Mouse (Mus musculus): Measurements from ENCODE around the gene Vamp9. TPM values are rescaled to one million over a fixed set of nuclear protein-coding genes. Genes with fewer than 3 reads are reported as not detected.

Gene Vamp9
- polyA plus RNA-seq, 1 experiment from 2014 or later: not detected

DNA sequence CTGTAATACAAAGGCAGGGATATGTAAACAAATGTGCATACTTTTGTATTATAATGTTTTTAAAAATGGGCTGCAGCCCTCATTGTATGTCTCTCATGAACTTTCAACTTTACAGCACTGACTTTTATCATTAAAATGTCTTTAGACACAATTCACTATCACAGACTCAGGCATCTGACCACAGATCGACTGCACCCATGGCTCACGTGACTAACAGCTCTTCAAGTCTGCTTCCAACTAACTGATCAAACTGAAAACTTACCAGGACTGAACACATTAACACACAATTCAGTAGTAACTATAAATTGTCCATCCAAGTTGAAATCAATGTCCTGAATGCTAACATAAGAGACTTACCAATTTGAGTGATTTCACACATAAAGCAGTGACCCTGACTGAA is 53.9 kb downstream of the Vamp9 start:
- ATAC-seq (ENCODE audit: low FRiP score) (no peak), DNase-seq (ENCODE audit: low spot score, missing footprints) (no peak)
- 93% methylated on average over 2 of the region's 2 CpGs for WGBS
- Histone ChIP-seq H3K9ac (ENCODE audit: low read length) (no peak overlapping the region), H3K9me3 (ENCODE audit: control insufficient read depth, low read length) (no peaks in the 10 kb centered on the region), H3K4me3 (ENCODE audit: low read depth, low read length) (no peak overlapping the region), H3K27me3 (ENCODE audit: control insufficient read depth, insufficient read depth, low read length) (no peaks in the 10 kb centered on the region), H3K36me3 (ENCODE audit: control insufficient read depth, insufficient read depth, low read length) (peaks cover 15% of the 10 kb centered on the region), H3K4me1 (ENCODE audit: control insufficient read depth, insufficient read depth, low read length) (no peaks in the 10 kb centered on the region), H3K4me2 (no peak overlapping the region), H3K27ac (ENCODE audit: low read depth, low read length) (no peak overlapping the region)

GRCm38 (mm10) chr5:99973941-99974340 is 67.9 kb downstream of the Vamp9 start:
- Histone ChIP-seq H3K9ac (ENCODE audit: low read length) (no peak overlapping the region), H3K27ac (ENCODE audit: low read depth, low read length) (no peak overlapping the region), H3K27me3 (ENCODE audit: control insufficient read depth, insufficient read depth, low read length) (no peaks in the 10 kb centered on the region), H3K9me3 (ENCODE audit: control insufficient read depth, low read length) (no peaks in the 10 kb centered on the region), H3K4me3 (ENCODE audit: low read depth, low read length) (no peak overlapping the region), H3K36me3 (ENCODE audit: control insufficient read depth, insufficient read depth, low read length) (no peaks in the 10 kb centered on the region; the same call in 1 of the 2 replicates), H3K4me1 (ENCODE audit: control insufficient read depth, insufficient read depth, low read length) (peaks cover 19% of the 10 kb centered on the region), H3K4me2 (no peak overlapping the region; the same call in 1 of the 2 replicates)
- 27% methylated on average over 2 of the region's 2 CpGs for WGBS
- peak; percentile 84 for DNase-seq (ENCODE audit: low spot score, missing footprints)
- ATAC-seq (ENCODE audit: low FRiP score): no peak

DNA sequence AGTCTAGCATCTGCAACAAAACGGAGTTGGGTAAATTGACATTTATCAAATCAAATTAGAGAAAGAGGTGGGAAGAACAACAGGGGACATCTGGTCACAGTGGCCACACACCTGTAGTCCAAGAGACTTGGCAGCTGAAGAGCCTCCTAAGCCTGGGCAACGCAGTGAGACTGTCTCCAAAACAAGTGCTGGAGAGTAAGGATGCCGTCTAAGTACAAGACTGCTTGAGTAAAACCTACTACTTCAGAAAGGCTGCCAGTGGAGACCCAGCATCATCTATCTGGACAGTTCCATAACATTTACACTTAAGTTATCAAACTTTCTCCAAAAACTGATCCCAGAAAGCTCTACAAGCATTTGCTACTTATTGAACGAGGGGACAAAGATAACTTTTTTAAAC is 69.0 kb downstream of the Vamp9 start:
- peak overlapping the region; percentile 12 for H3K4me3 ChIP-seq (ENCODE audit: low read depth, low read length)
- ATAC-seq (ENCODE audit: low FRiP score) (no peak), DNase-seq (ENCODE audit: low spot score, missing footprints) (peak; percentile 71)
- H3K9ac ChIP-seq (ENCODE audit: low read length): no peak overlapping the region
- H3K27ac ChIP-seq (ENCODE audit: low read depth, low read length): no peak overlapping the region
- no peaks in the 10 kb centered on the region for H3K27me3 ChIP-seq (ENCODE audit: control insufficient read depth, insufficient read depth, low read length)
- peaks cover 21% of the 10 kb centered on the region for H3K4me1 ChIP-seq (ENCODE audit: control insufficient read depth, insufficient read depth, low read length)
- H3K4me2 ChIP-seq: peak overlapping the region; percentile 88
- H3K9me3 ChIP-seq (ENCODE audit: control insufficient read depth, low read length): no peaks in the 10 kb centered on the region
- 76% methylated on average over 4 of the region's 4 CpGs for WGBS
- no peaks in the 10 kb centered on the region; the same call in 1 of the 2 replicates for H3K36me3 ChIP-seq (ENCODE audit: control insufficient read depth, insufficient read depth, low read length)

GRCm38 (mm10) chr5:99975776-99976175 is 69.7 kb downstream of the Vamp9 start:
- no peaks in the 10 kb centered on the region; the same call in 1 of the 2 replicates for H3K36me3 ChIP-seq (ENCODE audit: control insufficient read depth, insufficient read depth, low read length)
- H3K4me3 ChIP-seq (ENCODE audit: low read depth, low read length): peak overlapping the region; percentile 22
- no peak for ATAC-seq (ENCODE audit: low FRiP score)
- 76% methylated on average over 1 of the region's 1 CpGs for WGBS
- H3K4me2 ChIP-seq: peak overlapping the region; percentile 88
- no peaks in the 10 kb centered on the region for H3K9me3 ChIP-seq (ENCODE audit: control insufficient read depth, low read length)
- no peaks in the 10 kb centered on the region for H3K27me3 ChIP-seq (ENCODE audit: control insufficient read depth, insufficient read depth, low read length)
- H3K4me1 ChIP-seq (ENCODE audit: control insufficient read depth, insufficient read depth, low read length): peaks cover 21% of the 10 kb centered on the region
- no peak overlapping the region for H3K27ac ChIP-seq (ENCODE audit: low read depth, low read length)
- peak; percentile 77 for DNase-seq (ENCODE audit: low spot score, missing footprints)
- no peak overlapping the region for H3K9ac ChIP-seq (ENCODE audit: low read length)

- H3K9me3 ChIP-seq (ENCODE audit: control insufficient read depth, low read length): no peaks in the 10 kb centered on the region
- peak overlapping the region; percentile 97 for H3K4me3 ChIP-seq (ENCODE audit: low read depth, low read length)
- H3K4me1 ChIP-seq (ENCODE audit: control insufficient read depth, insufficient read depth, low read length): peaks cover 21% of the 10 kb centered on the region
- DNase-seq (ENCODE audit: low spot score, missing footprints) (peak; percentile 87), ATAC-seq (ENCODE audit: low FRiP score) (no peak)
- peak overlapping the region; percentile 88 for H3K4me2 ChIP-seq
- peak overlapping the region; percentile 98 for H3K9ac ChIP-seq (ENCODE audit: low read length)
- 17% methylated on average over 8 of the region's 8 CpGs for WGBS
- H3K27ac ChIP-seq (ENCODE audit: low read depth, low read length): no peak overlapping the region
- no peaks in the 10 kb centered on the region for H3K36me3 ChIP-seq (ENCODE audit: control insufficient read depth, insufficient read depth, low read length)
- H3K27me3 ChIP-seq (ENCODE audit: control insufficient read depth, insufficient read depth, low read length): no peaks in the 10 kb centered on the region
Observed at GRCm38 (mm10) chr5:99976334-99976955, 70.4 kb downstream of the Vamp9 start.

- Histone ChIP-seq H3K27me3 (ENCODE audit: control insufficient read depth, insufficient read depth, low read length) (no peaks in the 10 kb centered on the region), H3K9ac (ENCODE audit: low read length) (peak overlapping the region; percentile 98), H3K4me2 (peak overlapping the region; percentile 88), H3K36me3 (ENCODE audit: control insufficient read depth, insufficient read depth, low read length) (no peaks in the 10 kb centered on the region), H3K27ac (ENCODE audit: low read depth, low read length) (peak overlapping the region; percentile 96), H3K4me1 (ENCODE audit: control insufficient read depth, insufficient read depth, low read length) (peaks cover 21% of the 10 kb centered on the region), H3K9me3 (ENCODE audit: control insufficient read depth, low read length) (no peaks in the 10 kb centered on the region), H3K4me3 (ENCODE audit: low read depth, low read length) (peak overlapping the region; percentile 97)
- DNase-seq (ENCODE audit: low spot score, missing footprints) (peak; percentile 98), ATAC-seq (ENCODE audit: low FRiP score) (peak; percentile 57)
- under 1% methylated on average over 47 of the region's 50 CpGs for WGBS
Observed at GRCm38 (mm10) chr5:99977516-99978301, 71.7 kb downstream of the Vamp9 start.

GRCm38 (mm10) chr5:99978699-99979442 is 72.8 kb downstream of the Vamp9 start, which contains the start of the genes Hnrnpd and 4930524J08Rik:
TSS of gene Hnrnpd (minus strand) at chr5:99978938.
TSS of gene 4930524J08Rik (plus strand) at chr5:99979061.
- H3K27me3 ChIP-seq (ENCODE audit: control insufficient read depth, insufficient read depth, low read length): no peaks in the 10 kb centered on the region
- H3K36me3 ChIP-seq (ENCODE audit: control insufficient read depth, insufficient read depth, low read length): no peaks in the 10 kb centered on the region
- H3K4me2 ChIP-seq: peak within 1 kb of the TSS; percentile 88
- peak; percentile 100 for DNase-seq (ENCODE audit: low spot score, missing footprints)
- peaks cover 18% of the 10 kb centered on the region for H3K4me1 ChIP-seq (ENCODE audit: control insufficient read depth, insufficient read depth, low read length)
- peak within 1 kb of the TSS; percentile 98 for H3K9ac ChIP-seq (ENCODE audit: low read length)
- ATAC-seq (ENCODE audit: low FRiP score): peak; percentile 98
- no peaks in the 10 kb centered on the region for H3K9me3 ChIP-seq (ENCODE audit: control insufficient read depth, low read length)
- H3K27ac ChIP-seq (ENCODE audit: low read depth, low read length): peak within 1 kb of the TSS; percentile 96
- WGBS: under 1% methylated on average over 74 of the region's 97 CpGs
- peak within 1 kb of the TSS; percentile 97 for H3K4me3 ChIP-seq (ENCODE audit: low read depth, low read length)

- H3K9me3 ChIP-seq (ENCODE audit: control insufficient read depth, low read length): no peaks in the 10 kb centered on the region
Observed at GRCm38 (mm10) chr5:99983452-99984061, 77.5 kb downstream of the Vamp9 start.

More at GRCm38 (mm10) chr5:99983452-99984061, 77.5 kb downstream of the Vamp9 start:
- Histone ChIP-seq H3K27me3 (ENCODE audit: control insufficient read depth, insufficient read depth, low read length) (no peaks in the 10 kb centered on the region), H3K4me3 (ENCODE audit: low read depth, low read length) (no peak overlapping the region), H3K27ac (ENCODE audit: low read depth, low read length) (no peak overlapping the region), H3K9ac (ENCODE audit: low read length) (no peak overlapping the region), H3K36me3 (ENCODE audit: control insufficient read depth, insufficient read depth, low read length) (no peaks in the 10 kb centered on the region), H3K4me1 (ENCODE audit: control insufficient read depth, insufficient read depth, low read length) (0 out of 2 replicates have a peak, but pooled peaks cover 2% of the 10 kb centered on the region), H3K4me2 (no peak overlapping the region)
- peak; percentile 10 for DNase-seq (ENCODE audit: low spot score, missing footprints)
- no peak for ATAC-seq (ENCODE audit: low FRiP score)
- 95% methylated on average over 9 of the region's 9 CpGs for WGBS
